Mouse (Mus musculus) ES-Bruce4 (cell line): ENCODE results near the gene Slc22a7. TPM values are rescaled to one million over a fixed set of nuclear protein-coding genes. Genes with fewer than 3 reads are reported as not detected.
A peak's percentile ranks its signal among the peaks of the same experiment; 100 is the strongest.

Experiments used
- H3K27ac ChIP-seq: 2 replicates; pipeline ENCODE4 v1.5.1; 2012; ENCODE audit warnings: low read length, inconsistent platforms; ENCODE audit not compliant: insufficient read depth
- H3K27me3 ChIP-seq: 2 replicates; pipeline ENCODE4 v1.6.1; 2012; ENCODE audit warnings: mild to moderate bottlenecking, low read length, inconsistent platforms; ENCODE audit not compliant: control insufficient read depth, poor library complexity, insufficient read depth, severe bottlenecking
- H3K36me3 ChIP-seq: 2 replicates; pipeline ENCODE4 v1.6.1; 2012; ENCODE audit warnings: inconsistent platforms, mild to moderate bottlenecking, low read length, moderate library complexity; ENCODE audit not compliant: control insufficient read depth, poor library complexity, insufficient read depth, severe bottlenecking
- H3K4me1 ChIP-seq: one replicate; pipeline ENCODE4 v1.8.1; 2011; ENCODE audit warnings: low read length; ENCODE audit not compliant: control insufficient read depth, insufficient read depth
- H3K4me3 ChIP-seq: 2 replicates; pipeline ENCODE4 v1.5.1; 2011; ENCODE audit warnings: low read depth, mild to moderate bottlenecking, low read length
- H3K9ac ChIP-seq: 2 replicates; pipeline ENCODE4 v1.6.1; 2012; ENCODE audit warnings: low read depth, mild to moderate bottlenecking, inconsistent platforms; ENCODE audit not compliant: poor library complexity, severe bottlenecking
- H3K9me3 ChIP-seq: replicated peaks from 2 replicates; pipeline ENCODE4 v1.6.1; 2012; ENCODE audit warnings: mild to moderate bottlenecking, low read length, inconsistent platforms; ENCODE audit not compliant: control insufficient read depth, poor library complexity, insufficient read depth, severe bottlenecking
- CTCF ChIP-seq: IDR thresholded peaks from one replicate; pipeline ENCODE4 v1.8.1; 2011; ENCODE audit warnings: low read depth, low read length
- EP300 ChIP-seq: IDR thresholded peaks from 2 replicates; pipeline ENCODE4 v1.6.1; 2011; ENCODE audit warnings: low read depth, low read length; ENCODE audit not compliant: insufficient read depth
- POLR2A ChIP-seq: IDR thresholded peaks from one replicate; pipeline ENCODE4 v1.8.1; 2011; ENCODE audit warnings: low read length; ENCODE audit not compliant: insufficient read depth
- polyA plus RNA-seq: library from polyadenylated mRNA; stranded (reverse); fragments of >200 nt; gene quantifications from 2 replicates; pipeline ENCODE4 v1.2.4, GENCODE M21; 2011; ENCODE audit warnings: low read depth; ENCODE audit not compliant: missing spikeins, insufficient read depth, insufficient read length

Slc22a7 gene
- polyA plus RNA-seq, 1 experiment = 6.0 TPM

DNA sequence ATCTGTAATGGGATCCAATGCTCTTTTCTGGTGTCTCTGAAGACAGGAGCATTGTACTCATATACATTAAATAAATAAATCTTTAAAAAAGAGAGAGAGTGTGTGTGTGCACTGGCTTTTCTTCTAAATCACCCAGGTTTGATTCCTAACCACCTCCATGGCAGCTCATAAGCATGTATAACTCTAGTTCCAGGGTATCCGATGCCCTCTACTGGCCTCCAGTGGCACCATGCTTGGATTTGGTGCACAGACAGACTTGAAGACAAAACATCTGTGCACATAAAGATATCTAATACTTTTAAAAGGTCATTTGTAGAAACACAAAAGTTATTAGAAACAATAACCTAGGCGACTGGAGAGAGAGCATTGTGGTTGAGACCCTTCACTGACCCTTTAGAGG is 45.2 kb downstream of the Slc22a7 start:
- Histone ChIP-seq H3K4me1 (no peaks in the 10 kb centered on the region), H3K27ac (no peak overlapping the region), H3K4me3 (no peak overlapping the region), H3K9ac (no peak overlapping the region), H3K36me3 (peaks cover 10% of the 10 kb centered on the region), H3K9me3 (no peaks in the 10 kb centered on the region), H3K27me3 (no peaks in the 10 kb centered on the region)
- TF ChIP-seq EP300 = no peak
- TF ChIP-seq POLR2A = no peak
- peak; percentile 44 for TF ChIP-seq CTCF

DNA sequence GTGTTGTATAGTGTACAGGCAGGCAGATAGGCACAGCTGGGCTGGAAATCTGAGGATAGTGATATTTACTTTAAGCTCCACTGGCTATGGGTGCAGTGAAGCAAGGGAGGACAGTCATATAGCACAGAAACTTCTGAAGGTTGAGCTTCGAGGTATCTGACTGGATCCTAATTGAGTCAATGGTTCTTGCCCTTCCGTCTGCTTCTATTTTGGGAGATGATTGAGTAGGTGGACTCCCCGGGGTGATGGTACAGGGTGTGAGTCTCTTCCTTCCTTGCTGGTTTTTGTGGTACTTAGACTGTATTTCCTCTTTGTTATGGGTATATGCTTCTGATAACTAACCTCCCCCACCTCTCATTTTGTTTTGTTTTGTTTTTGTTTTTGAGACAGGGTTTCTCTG is 50.1 kb downstream of the Slc22a7 start:
- Histone ChIP-seq H3K4me3 (no peak overlapping the region), H3K9me3 (no peaks in the 10 kb centered on the region), H3K27me3 (no peaks in the 10 kb centered on the region), H3K4me1 (no peaks in the 10 kb centered on the region), H3K9ac (no peak overlapping the region), H3K36me3 (peaks cover 3% of the 10 kb centered on the region; the same call in 1 of the 2 replicates), H3K27ac (no peak overlapping the region)
- TF ChIP-seq CTCF = no peak
- no peak for TF ChIP-seq EP300
- no peak for TF ChIP-seq POLR2A

DNA sequence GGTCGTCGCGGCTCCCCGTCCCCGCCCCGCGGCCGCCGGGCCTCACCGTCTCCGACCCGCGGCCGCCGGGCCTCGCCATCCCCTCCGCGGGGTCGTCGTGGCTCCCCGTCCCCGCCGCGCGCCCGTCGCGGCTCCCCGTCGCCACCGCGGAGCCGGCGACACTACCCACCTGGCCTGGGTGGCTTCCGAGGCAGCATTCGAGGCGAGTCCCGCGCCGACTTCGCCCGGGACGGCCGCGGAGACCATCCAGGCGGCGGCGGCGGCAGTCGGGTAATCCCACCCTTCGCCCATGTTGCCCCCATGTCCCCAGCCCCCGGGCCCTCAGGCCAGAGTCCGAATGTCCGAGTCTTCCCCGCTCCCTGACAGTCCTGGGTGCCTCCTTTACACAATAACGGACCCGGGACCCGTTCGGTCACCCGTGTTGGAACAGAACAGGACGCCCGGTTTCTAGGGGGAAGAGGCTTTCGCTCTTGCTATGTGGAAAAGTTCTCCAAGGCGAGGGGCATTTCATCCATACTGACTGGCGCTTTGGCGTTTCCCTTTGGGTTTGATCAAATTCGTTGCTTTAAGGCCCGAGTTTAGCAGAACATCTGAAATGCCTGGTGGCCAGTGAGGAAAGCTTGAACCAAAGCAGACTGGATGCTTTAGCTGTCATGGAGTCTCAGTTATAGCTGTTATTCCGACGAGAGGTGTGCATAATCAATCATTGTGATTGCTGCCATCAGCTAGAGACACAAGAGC is 54.0 kb downstream of the Slc22a7 start:
- Histone ChIP-seq H3K27ac (no peak overlapping the region), H3K9me3 (no peaks in the 10 kb centered on the region), H3K4me1 (no peaks in the 10 kb centered on the region), H3K36me3 (peaks cover 3% of the 10 kb centered on the region; the same call in 1 of the 2 replicates), H3K4me3 (peak overlapping the region; percentile 75), H3K27me3 (no peaks in the 10 kb centered on the region), H3K9ac (peak overlapping the region; percentile 99)
- TF ChIP-seq EP300 = no peak
- no peak for TF ChIP-seq POLR2A

DNA sequence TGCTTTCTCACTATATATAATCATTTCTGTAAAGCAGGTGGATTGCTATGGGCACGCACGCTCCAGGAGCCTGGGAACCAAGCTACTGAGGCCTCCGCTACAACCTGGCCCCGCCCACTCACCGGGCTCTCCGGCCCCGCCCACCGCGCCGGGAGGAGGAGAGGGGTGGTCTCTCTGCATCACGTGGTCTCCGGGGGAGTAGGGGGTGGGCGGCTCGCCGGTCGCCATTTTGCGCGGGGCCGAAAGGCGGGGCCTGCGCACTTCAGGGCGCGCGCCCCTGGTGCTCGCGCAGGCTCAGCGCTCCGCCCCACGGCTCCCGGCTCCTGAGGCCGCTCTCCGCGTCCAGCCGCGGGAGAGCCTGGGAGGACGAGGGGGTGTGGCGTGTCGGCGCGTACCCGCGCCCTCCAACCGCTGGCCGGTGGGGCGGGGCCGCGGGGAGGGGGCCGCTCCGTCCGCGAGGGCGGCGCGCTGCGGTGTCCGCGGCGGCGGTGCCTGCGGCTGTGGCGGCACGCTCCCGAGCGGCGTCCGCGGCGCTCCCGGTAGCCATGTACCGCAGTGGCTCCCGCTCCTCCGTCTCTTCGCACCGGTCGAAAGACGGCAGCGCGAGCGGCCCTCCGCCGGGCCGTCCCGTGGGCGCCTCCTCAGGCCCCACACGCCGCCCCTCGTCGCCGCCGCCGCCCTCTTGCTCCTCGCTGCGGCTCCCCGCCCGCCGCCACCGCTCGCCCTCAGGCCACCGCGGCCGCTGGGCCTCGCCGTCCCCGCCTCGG is 54.8 kb downstream of the Slc22a7 start, which contains the start of gene Zfp318:
TSS of gene Zfp318 (plus strand) at position 438 of the 767 bp plus-strand sequence.
- Histone ChIP-seq H3K27ac (no peak within 1 kb of the TSS), H3K4me3 (peak within 1 kb of the TSS; percentile 75), H3K27me3 (no peaks in the 10 kb centered on the region), H3K9me3 (no peaks in the 10 kb centered on the region), H3K4me1 (no peaks in the 10 kb centered on the region), H3K36me3 (peaks cover 3% of the 10 kb centered on the region; the same call in 1 of the 2 replicates), H3K9ac (peak within 1 kb of the TSS; percentile 99)
- no peak for TF ChIP-seq CTCF
- 0 out of 2 replicates have a peak, but pooled peaks have one; percentile 4 for TF ChIP-seq EP300
- peak; percentile 48 for TF ChIP-seq POLR2A

Other genes with a start within 250 kb of the Slc22a7 start
- gene Polh, start 235.8 kb downstream of the Slc22a7 start, polyA plus RNA-seq = 28.1 and 30.1 TPM in 2 replicates
- gene Xpo5, start 235.7 kb downstream of the Slc22a7 start, polyA plus RNA-seq = 77.8 and 79.1 TPM in 2 replicates
- gene Polr1c, start 190.4 kb downstream of the Slc22a7 start, polyA plus RNA-seq = 106 and 133 TPM in 2 replicates
- 57.0 and 64.0 TPM in 2 replicates for gene Yipf3, start 190.4 kb downstream of the Slc22a7 start, polyA plus RNA-seq
- gene Lrrc73, start 184.9 kb downstream of the Slc22a7 start, polyA plus RNA-seq = 0.57 and 0.68 TPM in 2 replicates
- 71.5 and 75.2 TPM in 2 replicates for gene Tjap1, start 155.4 kb downstream of the Slc22a7 start, polyA plus RNA-seq
- gene Dlk2, start 141.0 kb downstream of the Slc22a7 start, polyA plus RNA-seq = 0.91 and 1.3 TPM in 2 replicates
- gene Abcc10, start 110.1 kb downstream of the Slc22a7 start, polyA plus RNA-seq = 3.9 and 4.4 TPM in 2 replicates
- 55.0 and 62.7 TPM in 2 replicates for gene Zfp318, start 54.7 kb downstream of the Slc22a7 start, polyA plus RNA-seq
- 1.3 TPM in 1 of 2 replicates, not detected in the other for gene Crip3, start 9.5 kb downstream of the Slc22a7 start, polyA plus RNA-seq
- gene Ttbk1, start 49.2 kb upstream of the Slc22a7 start, polyA plus RNA-seq = 0.90 and 1.3 TPM in 2 replicates
- 21.8 and 24.1 TPM in 2 replicates for gene Dnph1, start 58.3 kb upstream of the Slc22a7 start, polyA plus RNA-seq
- gene Cul9, start 107.9 kb upstream of the Slc22a7 start, polyA plus RNA-seq = 4.4 and 6.2 TPM in 2 replicates
- 40.5 and 42.0 TPM in 2 replicates for gene Srf, start 117.7 kb upstream of the Slc22a7 start, polyA plus RNA-seq
- gene Ptk7, start 191.0 kb upstream of the Slc22a7 start, polyA plus RNA-seq = 110 and 113 TPM in 2 replicates
- gene Klc4, start 207.6 kb upstream of the Slc22a7 start, polyA plus RNA-seq = 10.1 TPM in 2 replicates
- gene Mrpl2, start 207.8 kb upstream of the Slc22a7 start, polyA plus RNA-seq = 65.8 and 70.9 TPM in 2 replicates
- gene Cul7, start 211.9 kb upstream of the Slc22a7 start, polyA plus RNA-seq = 67.1 and 74.8 TPM in 2 replicates
- gene Rrp36, start 235.9 kb upstream of the Slc22a7 start, polyA plus RNA-seq = 48.5 and 60.2 TPM in 2 replicates
- 142 and 147 TPM in 2 replicates for gene Mea1, start 240.3 kb upstream of the Slc22a7 start, polyA plus RNA-seq
- 90.3 and 97.7 TPM in 2 replicates for gene Klhdc3, start 242.5 kb upstream of the Slc22a7 start, polyA plus RNA-seq